Mouse (Mus musculus) hindbrain, embryonic 12.5 days (tissue): ENCODE data around the gene Ndrg4. TPM values are rescaled to one million over a fixed set of nuclear protein-coding genes. Genes with fewer than 3 reads are reported as not detected.

ENCODE experiments used
- ATAC-seq: fragments of 200-750 bp; cut with Nextera tagmentation; 2 replicates; pipeline ENCODE4 v1.8.0; 2017; ENCODE audit warnings: moderate TSS enrichment; ENCODE audit not compliant: low FRiP score
- H3K27ac ChIP-seq: fragments of 300-500 bp; sonication (generic); 2 replicates; pipeline ENCODE4 v1.5.1; 2016; ENCODE audit warnings: mild to moderate bottlenecking
- H3K27me3 ChIP-seq: fragments of 300-500 bp; sonication (generic); 2 replicates; pipeline ENCODE4 v1.6.1; 2016; ENCODE audit warnings: mild to moderate bottlenecking
- H3K36me3 ChIP-seq: fragments of 300-500 bp; sonication (generic); 2 replicates; pipeline ENCODE4 v1.6.1; 2016; ENCODE audit warnings: mild to moderate bottlenecking
- H3K4me1 ChIP-seq: fragments of 300-500 bp; sonication (generic); 2 replicates; pipeline ENCODE4 v1.6.1; 2016
- H3K4me2 ChIP-seq: fragments of 300-500 bp; sonication (generic); replicated peaks from 2 replicates; pipeline ENCODE4 v1.6.1; 2016; ENCODE audit warnings: mild to moderate bottlenecking
- H3K4me3 ChIP-seq: fragments of 300-500 bp; sonication (generic); 2 replicates; pipeline ENCODE4 v1.5.1; 2016; ENCODE audit warnings: mild to moderate bottlenecking
- H3K9ac ChIP-seq: fragments of 300-500 bp; sonication (generic); 2 replicates; pipeline ENCODE4 v1.6.1; 2016; ENCODE audit warnings: mild to moderate bottlenecking, moderate library complexity
- H3K9me3 ChIP-seq: fragments of 300-500 bp; sonication (generic); replicated peaks from 2 replicates; pipeline ENCODE4 v1.6.1; 2016; ENCODE audit warnings: mild to moderate bottlenecking
- WGBS: fragments of 180-500 bp; shearing (Covaris S2); methylation state at CpG from one replicate; pipeline ENCODE4 v1.1.7; 2016; 5-methylcytosine and 5-hydroxymethylcytosine counted together
- polyA plus RNA-seq: library from polyadenylated mRNA; unstranded; fragments of >200 nt; fragmentation: Nextera tagmentation; extraction: Ambion mirVana; gene quantifications from 2 replicates; pipeline ENCODE4 v1.2.1, GENCODE M21; 2016

Gene Ndrg4
- polyA plus RNA-seq, 1 experiment from 2014 or later, result 97.1 TPM

GRCm38 (mm10) chr8:95712395-95712794 is 35.6 kb downstream of the Ndrg4 start:
- no peak overlapping the region for H3K4me2 ChIP-seq
- WGBS, result 87% methylated on average over 9 of the region's 9 CpGs
- H3K4me3 ChIP-seq, result no peak overlapping the region
- no peaks in the 10 kb centered on the region for H3K9me3 ChIP-seq
- no peak overlapping the region for H3K27ac ChIP-seq
- H3K9ac ChIP-seq, result no peak overlapping the region
- H3K36me3 ChIP-seq, result peaks cover 29% of the 10 kb centered on the region
- H3K4me1 ChIP-seq, result peaks cover 15% of the 10 kb centered on the region
- H3K27me3 ChIP-seq, result no peaks in the 10 kb centered on the region
- ATAC-seq, result no peak

- H3K36me3 ChIP-seq, result peaks cover 31% of the 10 kb centered on the region
- H3K4me3 ChIP-seq, result no peak overlapping the region
- H3K9me3 ChIP-seq, result no peaks in the 10 kb centered on the region
- H3K4me2 ChIP-seq, result no peak overlapping the region
- 80% methylated on average over 19 of the region's 19 CpGs for WGBS
- no peak overlapping the region for H3K27ac ChIP-seq
- H3K4me1 ChIP-seq, result peaks cover 15% of the 10 kb centered on the region
- no peak overlapping the region for H3K9ac ChIP-seq
- peak; percentile 31; the same call in 1 of the 2 replicates for ATAC-seq
- no peaks in the 10 kb centered on the region for H3K27me3 ChIP-seq
Observed at GRCm38 (mm10) chr8:95713100-95714010, 36.6 kb downstream of the Ndrg4 start.

- H3K36me3 ChIP-seq, result peaks cover 31% of the 10 kb centered on the region
- H3K4me3 ChIP-seq, result no peak overlapping the region
- H3K4me1 ChIP-seq, result peaks cover 15% of the 10 kb centered on the region
- no peak overlapping the region for H3K27ac ChIP-seq
- no peaks in the 10 kb centered on the region for H3K9me3 ChIP-seq
- WGBS, result 95% methylated on average over 4 of the region's 4 CpGs
- H3K4me2 ChIP-seq, result no peak overlapping the region
- H3K9ac ChIP-seq, result no peak overlapping the region
- no peaks in the 10 kb centered on the region for H3K27me3 ChIP-seq
- no peak for ATAC-seq
Observed at GRCm38 (mm10) chr8:95714367-95714766, 37.6 kb downstream of the Ndrg4 start.

GRCm38 (mm10) chr8:95714837-95715413 is 38.1 kb downstream of the Ndrg4 start:
- Histone ChIP-seq H3K27ac (no peak overlapping the region; the same call in 1 of the 2 replicates), H3K36me3 (peaks cover 35% of the 10 kb centered on the region), H3K4me1 (peaks cover 15% of the 10 kb centered on the region), H3K27me3 (no peaks in the 10 kb centered on the region), H3K4me2 (peak overlapping the region; percentile 97), H3K4me3 (peak overlapping the region; percentile 85), H3K9ac (no peak overlapping the region; the same call in 1 of the 2 replicates), H3K9me3 (no peaks in the 10 kb centered on the region)
- 89% methylated on average over 6 of the region's 6 CpGs for WGBS
- no peak for ATAC-seq

GRCm38 (mm10) chr8:95715676-95716531 is 39.1 kb downstream of the Ndrg4 start, which contains the start of gene Setd6:
Gene Setd6, plus strand, starts transcription at chr8:95715881.
- Histone ChIP-seq H3K4me2 (peak within 1 kb of the TSS; percentile 97), H3K4me3 (peak within 1 kb of the TSS; percentile 85), H3K4me1 (peaks cover 15% of the 10 kb centered on the region), H3K27ac (peak within 1 kb of the TSS; percentile 73), H3K9me3 (no peaks in the 10 kb centered on the region), H3K27me3 (no peaks in the 10 kb centered on the region), H3K9ac (peak within 1 kb of the TSS; percentile 82), H3K36me3 (peaks cover 41% of the 10 kb centered on the region)
- WGBS, result under 1% methylated on average over 77 of the region's 79 CpGs
- ATAC-seq, result peak; percentile 86

GRCm38 (mm10) chr8:95716546-95717335 is 40.0 kb downstream of the Ndrg4 start:
- ATAC-seq, result no peak
- peaks cover 15% of the 10 kb centered on the region for H3K4me1 ChIP-seq
- H3K4me3 ChIP-seq, result peak overlapping the region; percentile 85
- H3K27me3 ChIP-seq, result no peaks in the 10 kb centered on the region
- peak overlapping the region; percentile 97 for H3K4me2 ChIP-seq
- peak overlapping the region; percentile 73; the same call in 1 of the 2 replicates for H3K27ac ChIP-seq
- peak overlapping the region; percentile 82 for H3K9ac ChIP-seq
- peaks cover 40% of the 10 kb centered on the region for H3K36me3 ChIP-seq
- no peaks in the 10 kb centered on the region for H3K9me3 ChIP-seq
- WGBS, result 22% methylated on average over 21 of the region's 21 CpGs

GRCm38 (mm10) chr8:95727625-95728024 is 50.8 kb downstream of the Ndrg4 start:
- peaks cover 83% of the 10 kb centered on the region for H3K36me3 ChIP-seq
- WGBS, result 85% methylated on average over 4 of the region's 4 CpGs

GRCm38 (mm10) chr8:95738596-95738995 is 61.8 kb downstream of the Ndrg4 start:
- no peak for ATAC-seq
- Histone ChIP-seq H3K27ac (no peak overlapping the region), H3K4me3 (no peak overlapping the region), H3K9ac (no peak overlapping the region), H3K27me3 (no peaks in the 10 kb centered on the region), H3K36me3 (peaks cover 85% of the 10 kb centered on the region), H3K4me2 (no peak overlapping the region), H3K4me1 (no peaks in the 10 kb centered on the region), H3K9me3 (no peaks in the 10 kb centered on the region)
- 84% methylated on average over 7 of the region's 7 CpGs for whole genome bisulfite sequencing

More at GRCm38 (mm10) chr8:95727625-95728024, 50.8 kb downstream of the Ndrg4 start:
- ATAC-seq, result no peak
- Histone ChIP-seq H3K27ac (no peak overlapping the region), H3K4me2 (no peak overlapping the region), H3K27me3 (no peaks in the 10 kb centered on the region), H3K9ac (no peak overlapping the region), H3K4me1 (no peaks in the 10 kb centered on the region), H3K9me3 (no peaks in the 10 kb centered on the region), H3K4me3 (no peak overlapping the region)

- Histone ChIP-seq H3K27me3 (no peaks in the 10 kb centered on the region), H3K9ac (no peak overlapping the region), H3K4me1 (no peaks in the 10 kb centered on the region), H3K36me3 (peaks cover 92% of the 10 kb centered on the region), H3K4me2 (no peak overlapping the region), H3K9me3 (no peaks in the 10 kb centered on the region), H3K4me3 (no peak overlapping the region), H3K27ac (no peak overlapping the region)
- 96% methylated on average over 7 of the region's 7 CpGs for WGBS
- ATAC-seq, result no peak
Observed at GRCm38 (mm10) chr8:95741732-95742131, 65.0 kb downstream of the Ndrg4 start.

- ATAC-seq, result no peak
- Histone ChIP-seq H3K4me3 (no peak overlapping the region), H3K27me3 (no peaks in the 10 kb centered on the region), H3K4me1 (no peaks in the 10 kb centered on the region), H3K4me2 (no peak overlapping the region), H3K36me3 (peaks cover 74% of the 10 kb centered on the region), H3K9ac (no peak overlapping the region), H3K9me3 (no peaks in the 10 kb centered on the region), H3K27ac (no peak overlapping the region)
- 95% methylated on average over 4 of the region's 4 CpGs for WGBS
Observed at GRCm38 (mm10) chr8:95748028-95748427, 71.2 kb downstream of the Ndrg4 start.

- no peak overlapping the region for H3K9ac ChIP-seq
- no peak for ATAC-seq
- H3K27me3 ChIP-seq, result no peaks in the 10 kb centered on the region
- H3K27ac ChIP-seq, result no peak overlapping the region
- H3K9me3 ChIP-seq, result no peaks in the 10 kb centered on the region
- no peaks in the 10 kb centered on the region for H3K4me1 ChIP-seq
- H3K36me3 ChIP-seq, result peaks cover 63% of the 10 kb centered on the region
- WGBS, result 100% methylated on average over 1 of the region's 1 CpGs
- no peak overlapping the region for H3K4me2 ChIP-seq
- no peak overlapping the region for H3K4me3 ChIP-seq
Observed at GRCm38 (mm10) chr8:95751924-95752323, 75.1 kb downstream of the Ndrg4 start.
